ENCODE assay signal across 16 mouse cellular contexts in the genomic region with DNA sequence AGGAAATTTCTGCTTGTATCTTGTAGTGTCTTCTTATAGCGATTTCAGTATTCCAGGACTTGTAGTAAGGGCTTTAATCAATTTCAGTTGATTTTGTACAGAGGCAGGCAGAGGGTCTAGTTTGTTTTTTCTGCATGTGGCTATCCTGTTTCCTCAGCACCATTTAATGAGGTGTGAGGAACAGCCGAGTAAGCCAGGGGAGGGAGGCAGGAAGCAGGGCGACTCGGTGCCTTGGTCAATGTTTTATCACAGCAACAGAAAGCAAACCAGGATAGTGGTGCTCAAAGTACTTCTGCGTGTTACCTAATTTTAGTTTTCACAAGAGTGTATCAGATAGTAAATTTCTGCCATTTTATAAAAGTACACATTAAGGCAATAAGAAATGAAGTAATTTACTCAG.
"Had no signal": no experiment of that assay in that cellular context is flagged by ENCODE, and none has a peak within 500 bp of the region (broad histone marks: within the 10 kb centered on the region; RNA-seq: fewer than 3 reads in every experiment).

No protein-coding gene starts in this region.

- H3K9me3 ChIP-seq: midbrain, embryonic 13.5 days; midbrain, embryonic 15.5 days; neural tube, embryonic 12.5 days; stomach, embryonic 15.5 days had no signal

- H3K27me3 ChIP-seq: megakaryocyte, embryonic 14.5 days; midbrain, embryonic 13.5 days; midbrain, embryonic 15.5 days; neural tube, embryonic 12.5 days; stomach, embryonic 15.5 days had no signal

- H3K4me1 ChIP-seq: megakaryocyte, embryonic 14.5 days; neural tube, embryonic 12.5 days; stomach, embryonic 15.5 days had no signal

- H3K4me3 ChIP-seq: megakaryocyte, embryonic 14.5 days; midbrain, embryonic 13.5 days; midbrain, embryonic 15.5 days; neural tube, embryonic 12.5 days; stomach, embryonic 15.5 days had no signal

- H3K36me3 ChIP-seq: midbrain, embryonic 13.5 days; midbrain, embryonic 15.5 days; stomach, embryonic 15.5 days had no signal

- H3K27ac ChIP-seq: macrophage; midbrain, embryonic 13.5 days; midbrain, embryonic 15.5 days; neural tube, embryonic 12.5 days; stomach, embryonic 15.5 days; stomach, postnatal 0 days had no signal

- H3K9ac ChIP-seq: liver, postnatal 0 days; midbrain, embryonic 13.5 days; midbrain, embryonic 15.5 days; neural tube, embryonic 12.5 days; stomach, embryonic 15.5 days had no signal

- ATAC-seq: liver, postnatal 0 days; midbrain, embryonic 13.5 days; midbrain, embryonic 15.5 days had no signal

- DNase-seq: liver, postnatal 0 days; lung, adult 2 months; lung, postnatal 14 days; lung, postnatal 36 days; right cerebral cortex, postnatal 14 days; thymus, adult 2 months; thymus, postnatal 25 days; thymus, postnatal 4 days had no signal

- H3K4me2 ChIP-seq: midbrain, embryonic 11.5 days; midbrain, embryonic 13.5 days; midbrain, embryonic 15.5 days; neural tube, embryonic 12.5 days; stomach, embryonic 15.5 days had no signal
